Mouse (Mus musculus) left cerebral cortex, adult 2 months (tissue): ENCODE results near the gene Egflam. TPM values are rescaled to one million over a fixed set of nuclear protein-coding genes. Genes with fewer than 3 reads are reported as not detected.

Source experiments
- DNase-seq, 2 experiments: peaks; one replicate each; pipeline ENCODE4 v3.0.0; 2021 to 2022; ENCODE audit warnings: low spot score in 2 of 2, mixed read lengths in 1 of 2; ENCODE audit errors: extremely low spot score in 1 of 2
- H3K27ac ChIP-seq: fragments of 200-600 bp; 2 replicates; pipeline ENCODE4 v1.8.1; 2022
- H3K4me3 ChIP-seq: fragments of 200-600 bp; 2 replicates; pipeline ENCODE4 v1.8.1; 2022
- CTCF ChIP-seq: fragments of 200-600 bp; IDR thresholded peaks from 2 replicates; pipeline ENCODE4 v1.8.1; 2022; ENCODE audit warnings: antibody characterized with exemption, mild to moderate bottlenecking, moderate library complexity
- intact Hi-C: fragments of 180-260 bp; cut with DNase I; formaldehyde crosslinking; loops from one replicate; pipeline ENCODE4 v1.15.1; 2025
- long read RNA-seq, 2 experiments: library from polyadenylated mRNA; stranded (forward); transcript quantifications; one replicate each; pipeline ENCODE4 v2.0.0; 2021; ENCODE audit warnings: borderline mapping rate in 2 of 2
- total RNA-seq, 2 experiments: library from RNA; stranded (reverse); gene quantifications; 2 replicates each; pipeline ENCODE4 v1.2.3; 2021

The Egflam gene
- total RNA-seq = 1 to 10 TPM; 4.7 to 5.6 TPM
- long read RNA-seq, experiment 1, full-length matches to known transcripts = 5 of 5 reads
- long read RNA-seq, experiment 1, partial matches to known transcripts = 0 of 5 reads
- long read RNA-seq, experiment 1, other reads (novel, unspliced or antisense) = 0 of 5 reads
- long read RNA-seq, experiment 2, full-length matches to known transcripts = 7 of 8 reads
- long read RNA-seq, experiment 2, partial matches to known transcripts = 1 of 8 reads
- long read RNA-seq, experiment 2, other reads (novel, unspliced or antisense) = 0 of 8 reads

- intact Hi-C loops = no loop called here
- peak in 1 of 2 experiments; percentile 24 for DNase-seq
- peak within 1 kb of the TSS; percentile 8; the same call in 1 of the 2 replicates for H3K27ac ChIP-seq
- peak within 1 kb of the TSS; percentile 55 for H3K4me3 ChIP-seq
- TF ChIP-seq CTCF = no peak
Measured at GRCm38 (mm10) chr15:7397818-7398608, at the start of gene Egflam. Gene Egflam (minus strand): TSS chr15:7398395.

DNA sequence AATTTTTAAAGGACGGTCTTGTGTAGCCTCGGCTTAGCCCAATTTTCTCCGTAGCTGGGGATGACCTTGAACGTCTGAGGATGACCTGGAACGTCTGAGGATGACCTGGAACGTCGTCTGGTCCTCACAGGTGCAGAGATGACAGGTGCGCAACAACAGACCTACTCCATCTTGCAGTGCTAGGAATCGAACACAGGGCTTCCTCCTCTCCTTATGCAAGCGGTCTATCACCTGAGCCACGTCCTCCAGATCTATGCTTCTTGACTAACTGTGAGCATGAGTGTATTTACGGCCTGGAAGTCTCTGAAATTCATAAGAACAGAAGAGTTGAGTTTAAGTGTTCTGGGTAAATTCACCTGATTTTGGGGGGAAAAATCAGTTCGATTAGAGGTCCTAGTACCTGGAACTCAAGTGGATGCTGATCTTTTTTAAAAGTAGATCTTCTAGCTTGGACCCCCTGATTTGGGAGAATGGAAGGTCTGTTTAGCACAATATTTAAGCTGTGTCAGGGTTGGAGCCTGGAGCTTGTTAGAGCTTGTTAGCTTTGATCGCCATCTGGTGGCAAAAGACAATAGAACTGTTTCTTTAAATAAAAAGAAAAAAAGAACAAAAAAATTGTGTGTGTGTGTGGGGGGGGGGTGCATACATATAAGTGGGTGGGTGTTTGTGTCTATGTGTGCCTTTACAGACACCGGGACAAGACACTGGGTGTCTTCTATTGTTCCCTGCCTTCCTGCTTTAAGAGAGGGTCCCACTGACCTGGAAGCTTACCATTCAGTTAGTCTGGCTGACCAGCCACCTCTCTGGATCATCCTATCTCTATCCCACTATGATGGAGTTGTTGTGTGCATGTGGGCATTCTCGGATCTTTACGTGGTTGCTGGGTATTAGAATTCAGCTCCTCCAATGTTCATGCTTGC, 45.5 kb upstream of the Egflam start:
- DNase-seq = no peak
- Histone ChIP-seq H3K4me3 (no peak overlapping the region), H3K27ac (no peak overlapping the region)
- intact Hi-C loops = loop anchor here (2.0 to 5.0 kb wide), 4 partner anchors 201 to 601 kb away; no protein-coding TSS in a partner anchor
- peak; percentile 56 for TF ChIP-seq CTCF

- Histone ChIP-seq H3K27ac (no peak overlapping the region), H3K4me3 (no peak overlapping the region)
- no peak for DNase-seq
- TF ChIP-seq CTCF = no peak
- intact Hi-C loops = loop anchor here (2.0 to 5.0 kb wide), 4 partner anchors 200 to 600 kb away; no protein-coding TSS in a partner anchor
Measured at GRCm38 (mm10) chr15:7442148-7443100, 44.2 kb upstream of the Egflam start.

DNA sequence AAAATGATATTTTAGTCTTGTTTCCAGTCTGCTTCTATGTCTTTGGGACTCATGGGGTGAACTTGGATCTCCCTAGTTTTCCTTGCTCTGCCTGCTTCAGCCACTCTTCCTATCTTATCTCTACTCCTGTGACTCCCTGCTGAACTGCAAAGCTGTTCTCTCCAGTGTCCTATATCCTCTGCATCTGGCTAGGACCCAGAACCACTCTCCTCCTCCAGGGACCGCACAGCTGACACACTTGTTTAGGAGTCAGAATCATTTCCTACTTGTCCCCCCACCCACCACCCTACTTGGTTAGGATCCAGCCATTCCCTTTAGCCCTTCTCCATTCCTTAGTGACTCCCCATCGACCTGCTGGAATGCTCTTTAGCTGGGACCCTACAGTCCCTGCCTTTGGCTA, 26.1 kb upstream of the Egflam start:
- no peak for DNase-seq
- no peak for TF ChIP-seq CTCF
- intact Hi-C loops = no loop called here
- Histone ChIP-seq H3K4me3 (no peak overlapping the region), H3K27ac (no peak overlapping the region)

- DNase-seq = no peak
- H3K4me3 ChIP-seq = no peak overlapping the region
- no peak for TF ChIP-seq CTCF
- no peak overlapping the region for H3K27ac ChIP-seq
- intact Hi-C loops = no loop called here
Measured at GRCm38 (mm10) chr15:7404521-7404920, 6.3 kb upstream of the Egflam start.

DNA sequence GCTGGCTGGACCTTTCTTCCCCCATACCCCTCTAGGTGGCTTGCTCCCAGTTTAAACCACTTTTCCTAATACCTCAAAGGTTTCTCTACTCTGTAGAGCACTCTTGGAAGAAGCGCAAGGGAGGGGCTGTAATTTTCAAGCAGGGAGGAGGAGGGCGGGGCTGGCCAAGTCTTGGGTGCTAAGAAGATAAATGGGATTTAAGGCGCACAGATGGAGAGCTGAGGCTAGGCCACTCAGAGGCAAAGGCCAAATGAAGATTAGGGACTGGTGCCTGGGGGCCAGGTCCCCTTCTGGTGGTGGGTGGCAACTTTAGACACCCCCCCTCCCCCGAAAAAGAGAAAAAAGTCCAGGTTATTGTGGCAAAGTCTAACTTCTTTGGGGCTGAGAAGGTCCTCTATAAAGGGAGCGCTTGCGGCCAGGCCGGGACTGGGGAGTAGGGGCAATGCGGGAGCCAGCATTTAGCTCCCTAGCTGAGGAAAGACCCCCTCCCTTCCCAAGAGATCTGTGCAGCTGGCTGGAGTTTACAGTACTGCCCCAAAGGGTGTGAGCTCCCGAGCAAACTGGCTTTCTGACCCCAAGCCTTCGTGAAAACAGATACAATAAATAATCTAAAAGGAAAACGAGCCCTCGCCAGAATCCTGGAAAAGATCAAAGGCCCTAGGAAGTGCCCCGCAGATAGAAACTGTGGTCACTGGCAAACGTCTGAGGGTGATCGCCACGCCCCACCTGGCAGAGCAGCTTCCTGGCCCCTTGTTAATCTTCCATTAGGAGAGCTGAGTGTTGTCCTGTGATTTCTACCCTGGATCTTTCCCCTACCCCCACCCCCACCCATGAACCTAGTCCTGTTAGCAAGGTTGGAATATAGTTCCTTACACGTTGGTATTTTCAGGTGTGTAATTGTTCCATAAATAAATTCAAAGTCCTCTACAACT, 680 bp upstream of the Egflam start:
- H3K27ac ChIP-seq = no peak overlapping the region
- intact Hi-C loops = no loop called here
- peak overlapping the region; percentile 55 for H3K4me3 ChIP-seq
- no peak for TF ChIP-seq CTCF
- DNase-seq = no peak

DNA sequence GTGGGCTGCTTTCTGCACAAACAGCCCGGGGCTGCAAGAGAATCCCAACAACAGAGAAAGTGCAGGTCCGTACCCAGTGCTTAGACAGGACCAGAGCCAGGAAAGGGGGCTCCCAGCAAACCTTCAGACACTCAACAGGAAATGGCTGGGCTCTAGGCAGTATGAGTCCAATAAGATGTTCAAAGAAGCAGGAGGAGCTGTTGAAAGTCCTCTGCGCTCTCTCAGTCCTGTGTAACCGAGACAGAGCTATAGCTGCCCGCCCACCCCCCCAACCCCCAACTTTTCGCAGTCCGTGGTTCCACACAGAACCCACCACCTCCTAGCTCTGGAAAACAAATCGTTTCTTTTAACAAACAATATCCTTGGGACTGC, 763 bp downstream of the Egflam start:
- no peak for TF ChIP-seq CTCF
- Histone ChIP-seq H3K4me3 (peak overlapping the region; percentile 55), H3K27ac (no peak overlapping the region; the same call in 1 of the 2 replicates)
- intact Hi-C loops = no loop called here
- no peak for DNase-seq

- no peak for DNase-seq
Measured at GRCm38 (mm10) chr15:7383349-7383748, 14.8 kb downstream of the Egflam start.

DNA sequence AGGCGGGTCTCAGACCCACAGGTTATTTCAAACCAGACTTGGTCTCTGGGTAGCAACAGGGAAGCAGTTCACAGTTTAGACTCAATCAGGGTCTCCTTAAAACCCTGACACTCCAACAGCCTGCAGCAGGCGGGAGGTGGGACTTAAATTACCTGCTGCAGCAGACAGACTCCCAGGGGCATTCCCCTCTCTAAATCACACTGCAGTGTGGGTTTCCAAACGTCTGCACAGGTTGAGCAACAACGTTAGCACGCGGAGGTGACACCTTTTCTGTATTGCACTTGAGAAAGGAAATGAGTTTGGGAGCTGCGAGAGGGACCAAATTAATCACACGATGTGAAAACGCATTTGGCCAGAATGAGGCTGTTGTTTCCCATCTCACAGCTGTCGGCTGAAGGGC, 15.7 kb downstream of the Egflam start:
- intact Hi-C loops = loop anchor here (5.0 kb wide), 1 partner anchor 80 kb away; no protein-coding TSS in a partner anchor
- no peak overlapping the region for H3K27ac ChIP-seq
- DNase-seq = no peak
- TF ChIP-seq CTCF = no peak
- no peak overlapping the region for H3K4me3 ChIP-seq

More at GRCm38 (mm10) chr15:7383349-7383748, 14.8 kb downstream of the Egflam start:
- TF ChIP-seq CTCF = no peak
- intact Hi-C loops = loop anchor here (5.0 kb wide), 1 partner anchor 81 kb away; no protein-coding TSS in a partner anchor
- Histone ChIP-seq H3K4me3 (no peak overlapping the region), H3K27ac (no peak overlapping the region)
